Mouse (Mus musculus): ENCODE data around the gene Sytl2. TPM values are rescaled to one million over a fixed set of nuclear protein-coding genes. Genes with fewer than 3 reads are reported as not detected.

Gene Sytl2
- total and polyA plus RNA-seq, 3 experiments = 0.85 TPM; not detected in 2

- DNase-seq (ENCODE audit: extremely low read depth) = no peak
- in situ Hi-C loops (cut with MboI; ENCODE audit: low pct_ligation_motif_present, low pct_unique_long_range_greater_than_20kb, low sequenced_read_pairs) (no loop called here), dilution Hi-C loops (cut with MboI; ENCODE audit: extremely low pct_ligation_motif_present, extremely low pct_unique_long_range_greater_than_20kb, low sequenced_read_pairs) (no loop called here)
- Histone ChIP-seq H3K27me3 (replicated peaks) (no peaks in the 10 kb centered on the region), H3K4me2 (ENCODE audit: insufficient read depth, low read depth, poor library complexity, severe bottlenecking) (no peak overlapping the region), H3K27ac (ENCODE audit: insufficient read depth, low read depth) (no peak overlapping the region), H3K36me3 (replicated peaks in 1 of 2; ENCODE audit: control insufficient read depth in 1 of 2, insufficient read depth in 1 of 2, low read length in 1 of 2) (no peaks in the 10 kb centered on the region), H3K9me3 (replicated peaks; ENCODE audit: low read length) (no peaks in the 10 kb centered on the region), H3K9ac (ENCODE audit: insufficient read depth, low read depth) (no peak overlapping the region), H3K4me1 (ENCODE audit: control insufficient read depth in 1 of 2, insufficient read depth in 2 of 2) (peaks cover 0 to 9% of the 10 kb centered on the region in 2 experiments; a peak in 1 of 4 replicates), H3K4me3 (replicated peaks in 1 of 3; ENCODE audit: low read depth in 2 of 3, low read length in 2 of 3, poor library complexity in 1 of 3) (no peak overlapping the region), H3K79me2 (replicated peaks; ENCODE audit: control insufficient read depth, extremely low read depth, insufficient read depth, poor library complexity, severe bottlenecking) (no peaks in the 10 kb centered on the region)
- no peak for TF ChIP-seq ZMIZ1 (IDR thresholded peaks at IDR 0.05; ENCODE audit: low read depth, low read length)
These were observed 43.4 kb upstream of the Sytl2 start for GRCm38 (mm10) chr7:90258701-90259100.

- Histone ChIP-seq H3K79me2 (replicated peaks; ENCODE audit: control insufficient read depth, extremely low read depth, insufficient read depth, poor library complexity, severe bottlenecking) (no peaks in the 10 kb centered on the region), H3K9ac (ENCODE audit: insufficient read depth, low read depth) (no peak overlapping the region), H3K27ac (ENCODE audit: insufficient read depth, low read depth) (no peak overlapping the region), H3K4me1 (ENCODE audit: control insufficient read depth in 1 of 2, insufficient read depth in 2 of 2) (peaks cover 0 to 9% of the 10 kb centered on the region in 2 experiments; a peak in 1 of 4 replicates), H3K36me3 (replicated peaks in 1 of 2; ENCODE audit: control insufficient read depth in 1 of 2, insufficient read depth in 1 of 2, low read length in 1 of 2) (no peaks in the 10 kb centered on the region), H3K4me3 (replicated peaks in 1 of 3; ENCODE audit: low read depth in 2 of 3, low read length in 2 of 3, poor library complexity in 1 of 3) (no peak overlapping the region), H3K27me3 (replicated peaks) (no peaks in the 10 kb centered on the region), H3K9me3 (replicated peaks; ENCODE audit: low read length) (no peaks in the 10 kb centered on the region), H3K4me2 (ENCODE audit: insufficient read depth, low read depth, poor library complexity, severe bottlenecking) (no peak overlapping the region)
- no peak for DNase-seq (ENCODE audit: extremely low read depth)
- dilution Hi-C loops (cut with MboI; ENCODE audit: extremely low pct_ligation_motif_present, extremely low pct_unique_long_range_greater_than_20kb, low sequenced_read_pairs) = no loop called here
- in situ Hi-C loops (cut with MboI; ENCODE audit: low pct_ligation_motif_present, low pct_unique_long_range_greater_than_20kb, low sequenced_read_pairs) = loop anchor here (10.0 kb wide), 1 partner anchor 255 kb away; no protein-coding TSS in a partner anchor
- TF ChIP-seq USF2 (conservative IDR thresholded peaks at IDR 0.05; ENCODE audit: low read depth, low read length) = no peak
- no peak for TF ChIP-seq GABPA (IDR thresholded peaks at IDR 0.05; ENCODE audit: insufficient replicate concordance, low read depth, low read length)
- no peak for TF ChIP-seq TBP (conservative IDR thresholded peaks at IDR 0.05; ENCODE audit: low read depth, low read length)
- TF ChIP-seq E2F4 (IDR thresholded peaks at IDR 0.05; ENCODE audit: insufficient replicate concordance, low read depth, low read length) = no peak
- no peak for TF ChIP-seq MAZ (IDR thresholded peaks at IDR 0.05; ENCODE audit: low read depth, low read length)
- TF ChIP-seq NRF1 (IDR thresholded peaks at IDR 0.05; ENCODE audit: low read depth, low read length) = no peak
- TF ChIP-seq EP300 (IDR thresholded peaks at IDR 0.05; ENCODE audit: low read length) = no peak
- no peak for TF ChIP-seq RCOR1 (conservative IDR thresholded peaks at IDR 0.05; ENCODE audit: low read depth, low read length)
- no peak for TF ChIP-seq ZC3H11A (IDR thresholded peaks at IDR 0.05; ENCODE audit: low read depth, low read length)
These were observed 42.2 kb upstream of the Sytl2 start for GRCm38 (mm10) chr7:90259899-90260298.

- Histone ChIP-seq H3K9me3 (replicated peaks; ENCODE audit: low read length) (no peaks in the 10 kb centered on the region), H3K4me3 (replicated peaks in 1 of 3; ENCODE audit: low read depth in 2 of 3, low read length in 2 of 3, poor library complexity in 1 of 3) (no peak overlapping the region), H3K9ac (ENCODE audit: insufficient read depth, low read depth) (no peak overlapping the region), H3K36me3 (replicated peaks in 1 of 2; ENCODE audit: control insufficient read depth in 1 of 2, insufficient read depth in 1 of 2, low read length in 1 of 2) (no peaks in the 10 kb centered on the region), H3K27ac (ENCODE audit: insufficient read depth, low read depth) (no peak overlapping the region), H3K79me2 (replicated peaks; ENCODE audit: control insufficient read depth, extremely low read depth, insufficient read depth, poor library complexity, severe bottlenecking) (no peaks in the 10 kb centered on the region), H3K4me2 (ENCODE audit: insufficient read depth, low read depth, poor library complexity, severe bottlenecking) (no peak overlapping the region; the same call in 1 of the 2 replicates), H3K4me1 (ENCODE audit: control insufficient read depth in 1 of 2, insufficient read depth in 2 of 2) (peaks cover 0 to 14% of the 10 kb centered on the region in 2 experiments; a peak in 2 of 4 replicates), H3K27me3 (replicated peaks) (no peaks in the 10 kb centered on the region)
- no peak for DNase-seq (ENCODE audit: extremely low read depth)
- no peak for TF ChIP-seq SIN3A (IDR thresholded peaks at IDR 0.05; ENCODE audit: low read length)
- in situ Hi-C loops (cut with MboI; ENCODE audit: low pct_ligation_motif_present, low pct_unique_long_range_greater_than_20kb, low sequenced_read_pairs) (loop anchor here (10.0 kb wide), 1 partner anchor 257 kb away; no protein-coding TSS in a partner anchor), dilution Hi-C loops (cut with MboI; ENCODE audit: extremely low pct_ligation_motif_present, extremely low pct_unique_long_range_greater_than_20kb, low sequenced_read_pairs) (no loop called here)
These were observed 40.0 kb upstream of the Sytl2 start for GRCm38 (mm10) chr7:90261902-90262599.
